ENCODE assay signal across 8 mouse cellular contexts in the genomic region with DNA sequence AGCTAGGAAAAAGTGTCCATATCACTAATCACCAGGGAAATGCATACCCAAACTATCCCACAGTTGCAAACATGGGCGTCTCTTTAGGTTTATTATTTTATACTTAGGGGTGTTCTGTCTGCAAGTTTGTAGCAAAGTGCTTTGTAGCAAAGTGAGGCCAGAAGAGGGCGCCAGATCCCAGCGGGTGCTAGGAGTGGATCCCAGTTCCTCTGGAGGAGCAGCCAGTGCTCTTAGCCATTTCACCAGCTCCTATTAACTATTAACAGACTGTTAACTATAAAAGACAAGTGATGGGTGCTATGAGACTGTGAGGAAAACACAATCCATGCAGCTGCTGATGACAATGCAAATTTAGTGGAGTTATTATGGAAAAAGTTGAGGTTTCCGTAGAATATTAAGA. TPM values are rescaled to one million over a fixed set of nuclear protein-coding genes. Genes with fewer than 3 reads are reported as not detected.
A peak's percentile ranks its signal among the peaks of the same experiment; 100 is the strongest.
DNase-seq lines count a peak whose midpoint lies in the region; ATAC-seq and TF ChIP-seq lines count a peak whose summit lies in the region.

No protein-coding gene starts in this region.

- no peak for TF ChIP-seq POLR2A in thymus, adult 2 months (IDR thresholded peaks at IDR 0.05; ENCODE audit: control insufficient read depth, extremely low read depth, insufficient read depth, low read length, poor library complexity)

- no peak overlapping the region for H3K4me2 ChIP-seq in midbrain, embryonic 13.5 days (replicated peaks)

- H3K27me3 ChIP-seq in midbrain, embryonic 10.5 days (ENCODE audit: low read depth, poor library complexity, severe bottlenecking): no peaks in the 10 kb centered on the region
- H3K27me3 ChIP-seq in midbrain, embryonic 13.5 days: no peaks in the 10 kb centered on the region
- H3K27me3 ChIP-seq in thymus, adult 2 months (ENCODE audit: control insufficient read depth, insufficient read depth, low read length): no peaks in the 10 kb centered on the region

- peak; percentile 71 for DNase-seq in midbrain, embryonic 10.5 days (ENCODE audit: low spot score)
- DNase-seq in cerebellum, adult 11-12 months: peak; percentile 31
- peak; percentile 86 to 87 for DNase-seq in frontal cortex, postnatal 36 days (ENCODE audit: low spot score in 2 of 2)
- peak; percentile 88 to 95 for DNase-seq in kidney, adult 8-10 months
- peak; percentile 80 for DNase-seq in left cerebral cortex, postnatal 4 days
- peak; percentile 28 for DNase-seq in ovary, adult 18-20 months (ENCODE audit: low spot score)
- peak; percentile 86 for DNase-seq in thymus, adult 2 months

- no peaks in the 10 kb centered on the region for H3K36me3 ChIP-seq in midbrain, embryonic 10.5 days
- no peaks in the 10 kb centered on the region for H3K36me3 ChIP-seq in midbrain, embryonic 13.5 days
- no peaks in the 10 kb centered on the region for H3K36me3 ChIP-seq in thymus, adult 2 months (ENCODE audit: control insufficient read depth, insufficient read depth, low read length)

- H3K4me1 ChIP-seq in midbrain, embryonic 10.5 days: no peaks in the 10 kb centered on the region
- H3K4me1 ChIP-seq in midbrain, embryonic 13.5 days (replicated peaks): no peaks in the 10 kb centered on the region
- H3K4me1 ChIP-seq in thymus, adult 2 months (replicated peaks; ENCODE audit: control insufficient read depth, insufficient read depth, low read length): no peaks in the 10 kb centered on the region

- TF ChIP-seq CTCF in thymus, adult 2 months (IDR thresholded peaks at IDR 0.05; ENCODE audit: borderline replicate concordance, control insufficient read depth, extremely low read depth, insufficient read depth, low read length, poor library complexity): peak; percentile 65; the same call in 1 of the 2 replicates

- no peak overlapping the region for H3K4me3 ChIP-seq in midbrain, embryonic 10.5 days
- no peak overlapping the region for H3K4me3 ChIP-seq in midbrain, embryonic 13.5 days (replicated peaks)
- H3K4me3 ChIP-seq in thymus, adult 2 months (ENCODE audit: control insufficient read depth, insufficient read depth, low read length): no peak overlapping the region

- 24% methylated on average over 4 of the region's 4 CpGs for WGBS in midbrain, embryonic 10.5 days
- WGBS in midbrain, embryonic 13.5 days: 24% methylated on average over 4 of the region's 4 CpGs
- 24% methylated on average over 4 of the region's 4 CpGs for WGBS in thymus, adult 2 months

- intact Hi-C loops in left cerebral cortex, postnatal 4 days (cut with DNase I): no loop called here

- H3K9ac ChIP-seq in midbrain, embryonic 13.5 days (replicated peaks): no peak overlapping the region

- no peak for ATAC-seq in midbrain, embryonic 13.5 days

- H3K27ac ChIP-seq in midbrain, embryonic 10.5 days (replicated peaks): no peak overlapping the region
- H3K27ac ChIP-seq in midbrain, embryonic 13.5 days: no peak overlapping the region
- no peak overlapping the region for H3K27ac ChIP-seq in thymus, adult 2 months (ENCODE audit: control insufficient read depth, insufficient read depth, low read length)

- peaks cover 8% of the 10 kb centered on the region; the same call in 1 of the 2 replicates for H3K9me3 ChIP-seq in midbrain, embryonic 10.5 days (replicated peaks)
- H3K9me3 ChIP-seq in midbrain, embryonic 13.5 days: 0 out of 2 replicates have a peak, but pooled peaks cover 6% of the 10 kb centered on the region

RNA-seq across cellular contexts. Expression of a gene that starts 3.6 kb away (rescaled TPM):
- not detected in 2 replicates for polyA plus RNA-seq in midbrain, embryonic 10.5 days (2016; fragmentation: Nextera tagmentation; extraction: Ambion mirVana)
- polyA plus RNA-seq in midbrain, embryonic 13.5 days (2015; fragmentation: Nextera tagmentation; extraction: Ambion mirVana): 0.08 TPM in 1 of 2 replicates, not detected in the other
- under 1 TPM in 1 of 2 experiments, not detected in 1; 0.20 TPM for total RNA-seq in left cerebral cortex, postnatal 4 days (2021)
- polyA plus RNA-seq in thymus, adult 2 months (2012; rRNA removed): 0.73 and 0.87 TPM in 2 replicates

RNA-seq across cellular contexts. Expression of a gene that starts 28.0 kb away (rescaled TPM):
- 10.3 and 10.5 TPM in 2 replicates for polyA plus RNA-seq in midbrain, embryonic 10.5 days (2016; fragmentation: Nextera tagmentation; extraction: Ambion mirVana)
- 12.9 and 13.8 TPM in 2 replicates for polyA plus RNA-seq in midbrain, embryonic 13.5 days (2015; fragmentation: Nextera tagmentation; extraction: Ambion mirVana)
- total RNA-seq in left cerebral cortex, postnatal 4 days (2021): 10 to 100 TPM in 1 of 2 experiments, 1 to 10 TPM in 1; 7.9 to 10.4 TPM
- polyA plus RNA-seq in thymus, adult 2 months (2012; rRNA removed): 6.7 and 7.6 TPM in 2 replicates

RNA-seq across cellular contexts. Expression of a gene that starts 33.2 kb away (rescaled TPM):
- 47.9 and 48.5 TPM in 2 replicates for polyA plus RNA-seq in midbrain, embryonic 10.5 days (2016; fragmentation: Nextera tagmentation; extraction: Ambion mirVana)
- 81.2 and 81.9 TPM in 2 replicates for polyA plus RNA-seq in midbrain, embryonic 13.5 days (2015; fragmentation: Nextera tagmentation; extraction: Ambion mirVana)
- total RNA-seq in left cerebral cortex, postnatal 4 days (2021): 10 to 100 TPM; 53.1 to 60.1 TPM
- 131 and 162 TPM in 2 replicates for polyA plus RNA-seq in thymus, adult 2 months (2012; rRNA removed)

RNA-seq across cellular contexts. Expression of a gene that starts 34.8 kb away (rescaled TPM):
- 54.4 and 58.2 TPM in 2 replicates for polyA plus RNA-seq in midbrain, embryonic 10.5 days (2016; fragmentation: Nextera tagmentation; extraction: Ambion mirVana)
- polyA plus RNA-seq in midbrain, embryonic 13.5 days (2015; fragmentation: Nextera tagmentation; extraction: Ambion mirVana): 39.4 and 40.5 TPM in 2 replicates
- 10 to 100 TPM; 17.1 to 18.4 TPM for total RNA-seq in left cerebral cortex, postnatal 4 days (2021)
- 8.9 and 9.2 TPM in 2 replicates for polyA plus RNA-seq in thymus, adult 2 months (2012; rRNA removed)

RNA-seq across cellular contexts. Expression of a gene that starts 34.9 kb away (rescaled TPM):
- 138 and 146 TPM in 2 replicates for polyA plus RNA-seq in midbrain, embryonic 10.5 days (2016; fragmentation: Nextera tagmentation; extraction: Ambion mirVana)
- 109 and 111 TPM in 2 replicates for polyA plus RNA-seq in midbrain, embryonic 13.5 days (2015; fragmentation: Nextera tagmentation; extraction: Ambion mirVana)
- total RNA-seq in left cerebral cortex, postnatal 4 days (2021): 10 to 100 TPM; 28.6 to 30.7 TPM
- polyA plus RNA-seq in thymus, adult 2 months (2012; rRNA removed): 106 and 108 TPM in 2 replicates

Comparison
In these comparisons a context has a peak if more than half of its experiments do, and no peak if none do; other contexts are left out.
1. DNase-seq: peak in every context shown above with its lines; median percentile 92 in kidney, adult 8-10 months; 86 in frontal cortex, postnatal 36 days; 86 in thymus, adult 2 months; 80 in left cerebral cortex, postnatal 4 days; 71 in midbrain, embryonic 10.5 days; 31 in cerebellum, adult 11-12 months; 28 in ovary, adult 18-20 months.